Mouse (Mus musculus) macrophage (primary cell): ENCODE data around the gene P4ha2. TPM values are rescaled to one million over a fixed set of nuclear protein-coding genes. Genes with fewer than 3 reads are reported as not detected.

Experiments used
- H3K27ac ChIP-seq: fragments of 350-480 bp; formaldehyde crosslinking; 2 replicates; pipeline ENCODE4 v1.9.0; 2021
- H3K36me3 ChIP-seq: fragments of 350-480 bp; formaldehyde crosslinking; 2 replicates; pipeline ENCODE4 v1.9.0; 2021; ENCODE audit errors: inconsistent target
- H3K4me3 ChIP-seq: fragments of 350-480 bp; formaldehyde crosslinking; 2 replicates; pipeline ENCODE4 v1.9.0; 2021; ENCODE audit errors: inconsistent target
- H3K79me2 ChIP-seq: fragments of 350-480 bp; formaldehyde crosslinking; 2 replicates; pipeline ENCODE4 v1.9.0; 2021; ENCODE audit errors: inconsistent target
- WGBS: methylation state at CpG from one replicate; pipeline ENCODE4 v1.1.7; 2026; ENCODE audit warnings: inconsistent platforms; ENCODE audit not compliant: missing documents; 5-methylcytosine and 5-hydroxymethylcytosine counted together
- polyA plus RNA-seq: library from polyadenylated mRNA; stranded (reverse); fragments of 250-400 nt; gene quantifications from 3 replicates; pipeline ENCODE4 v1.2.4, GENCODE M21; 2018; ENCODE audit warnings: inconsistent platforms

P4ha2 gene
- polyA plus RNA-seq, 1 experiment from 2014 or later: 15.6 TPM

GRCm38 (mm10) chr11:54082725-54083124 lies 17.2 kb upstream of the P4ha2 start:
- H3K79me2 ChIP-seq: no peaks in the 10 kb centered on the region

DNA sequence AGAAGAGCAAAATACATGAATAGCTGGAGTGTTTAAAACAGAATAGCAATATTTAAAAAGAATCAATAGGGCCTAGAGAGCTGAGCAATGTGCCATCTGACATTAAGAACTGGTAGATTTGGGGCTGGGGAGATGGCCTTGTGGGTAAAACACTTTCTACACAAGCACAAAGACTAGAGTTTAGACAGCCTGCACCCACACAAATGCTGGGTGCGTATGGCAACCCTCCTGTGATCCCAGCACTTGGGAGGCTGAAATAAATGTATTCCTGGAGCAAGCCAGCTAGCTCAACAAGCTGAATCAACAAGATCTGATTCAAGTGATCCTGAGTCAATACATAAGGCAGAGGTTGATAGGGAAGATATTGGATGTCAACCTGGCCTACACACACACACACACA lies 14.9 kb upstream of the P4ha2 start:
- Histone ChIP-seq H3K36me3 (no peaks in the 10 kb centered on the region), H3K4me3 (no peak overlapping the region), H3K27ac (no peak overlapping the region), H3K79me2 (no peaks in the 10 kb centered on the region)
- WGBS: 100% methylated on average over 1 of the region's 1 CpGs

More at GRCm38 (mm10) chr11:54082725-54083124, 17.2 kb upstream of the P4ha2 start:
- Histone ChIP-seq H3K27ac (no peak overlapping the region), H3K4me3 (no peak overlapping the region), H3K36me3 (no peaks in the 10 kb centered on the region)
- 93% methylated on average over 5 of the region's 5 CpGs for WGBS

DNA sequence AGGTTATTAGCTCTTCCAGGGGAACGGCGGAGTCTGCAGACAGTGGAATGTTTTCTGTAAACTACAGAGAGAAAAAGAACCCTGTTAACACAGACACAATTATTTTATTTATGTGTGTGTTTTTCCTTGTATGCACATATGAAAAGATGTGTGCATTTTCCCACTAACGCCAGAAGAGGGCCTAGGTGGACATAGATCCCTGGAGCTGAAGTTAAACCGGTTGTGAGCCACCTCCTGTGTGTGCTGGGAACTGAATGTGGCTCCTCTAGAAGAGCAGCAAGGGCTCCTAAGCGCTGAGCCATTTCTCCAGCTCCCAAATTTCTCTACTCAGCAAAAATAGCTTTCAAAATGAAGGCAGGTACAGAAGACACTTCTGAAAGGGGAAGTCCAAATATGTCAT lies 14.1 kb upstream of the P4ha2 start:
- no peak overlapping the region for H3K4me3 ChIP-seq
- no peaks in the 10 kb centered on the region for H3K36me3 ChIP-seq
- H3K79me2 ChIP-seq: no peaks in the 10 kb centered on the region
- peak overlapping the region; percentile 29 for H3K27ac ChIP-seq
- 82% methylated on average over 5 of the region's 5 CpGs for whole genome bisulfite sequencing

GRCm38 (mm10) chr11:54088253-54088946 lies 11.5 kb upstream of the P4ha2 start:
- Histone ChIP-seq H3K36me3 (no peaks in the 10 kb centered on the region), H3K27ac (peak overlapping the region; percentile 98), H3K4me3 (peak overlapping the region; percentile 14; the same call in 1 of the 2 replicates), H3K79me2 (no peaks in the 10 kb centered on the region)
- 21% methylated on average over 7 of the region's 7 CpGs for WGBS

DNA sequence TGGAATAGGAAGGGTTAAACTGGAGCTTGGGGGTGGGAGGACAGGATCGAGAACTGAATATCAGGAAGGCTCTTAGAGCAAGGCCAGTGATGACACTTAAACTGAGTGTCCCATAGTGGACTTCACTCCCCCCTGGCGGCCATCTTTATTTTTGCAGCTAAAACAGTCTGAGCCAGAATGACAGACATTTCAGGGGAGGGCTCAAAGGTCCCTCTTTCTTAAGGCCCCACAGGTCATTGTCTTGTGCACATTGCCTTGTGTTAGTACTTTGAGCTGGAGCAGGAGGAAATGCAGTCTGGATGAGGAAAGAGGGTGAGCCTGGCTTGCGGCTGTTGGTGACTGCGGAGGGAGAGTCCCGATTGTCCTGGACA lies 11.0 kb upstream of the P4ha2 start:
- H3K27ac ChIP-seq: peak overlapping the region; percentile 98
- WGBS: 57% methylated on average over 5 of the region's 5 CpGs
- H3K36me3 ChIP-seq: no peaks in the 10 kb centered on the region
- H3K79me2 ChIP-seq: no peaks in the 10 kb centered on the region
- H3K4me3 ChIP-seq: peak overlapping the region; percentile 14; the same call in 1 of the 2 replicates

- Histone ChIP-seq H3K79me2 (no peaks in the 10 kb centered on the region), H3K4me3 (no peak overlapping the region), H3K27ac (peak overlapping the region; percentile 98), H3K36me3 (no peaks in the 10 kb centered on the region)
- 95% methylated on average over 1 of the region's 1 CpGs for WGBS
These were observed 9.6 kb upstream of the P4ha2 start for GRCm38 (mm10) chr11:54090091-54090879.

- WGBS: 4% methylated on average over 8 of the region's 8 CpGs
- Histone ChIP-seq H3K4me3 (no peak overlapping the region), H3K27ac (peak overlapping the region; percentile 98), H3K79me2 (no peaks in the 10 kb centered on the region), H3K36me3 (no peaks in the 10 kb centered on the region)
These were observed 8.2 kb upstream of the P4ha2 start for GRCm38 (mm10) chr11:54091726-54092125.

DNA sequence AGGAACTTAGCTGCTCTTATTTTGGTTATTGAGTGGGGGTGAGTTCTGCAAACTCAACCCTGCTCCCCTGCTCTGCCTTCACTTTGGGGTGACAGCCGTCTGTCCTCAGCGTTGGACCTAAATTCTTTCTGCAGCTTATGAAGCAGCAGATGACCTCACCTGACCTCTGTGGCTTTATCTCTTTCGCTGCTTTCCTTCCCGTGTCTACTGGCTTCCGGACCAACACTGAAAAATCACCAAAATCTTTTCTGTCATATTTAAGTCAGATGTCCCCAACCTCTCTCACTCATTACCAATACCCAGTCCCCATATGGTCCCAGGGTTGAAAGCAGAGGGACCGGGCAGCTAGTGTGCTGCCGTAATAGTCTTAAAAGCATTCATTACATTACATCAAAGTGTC lies 7.7 kb upstream of the P4ha2 start:
- WGBS: 22% methylated on average over 7 of the region's 7 CpGs
- no peak overlapping the region for H3K4me3 ChIP-seq
- H3K27ac ChIP-seq: peak overlapping the region; percentile 98

DNA sequence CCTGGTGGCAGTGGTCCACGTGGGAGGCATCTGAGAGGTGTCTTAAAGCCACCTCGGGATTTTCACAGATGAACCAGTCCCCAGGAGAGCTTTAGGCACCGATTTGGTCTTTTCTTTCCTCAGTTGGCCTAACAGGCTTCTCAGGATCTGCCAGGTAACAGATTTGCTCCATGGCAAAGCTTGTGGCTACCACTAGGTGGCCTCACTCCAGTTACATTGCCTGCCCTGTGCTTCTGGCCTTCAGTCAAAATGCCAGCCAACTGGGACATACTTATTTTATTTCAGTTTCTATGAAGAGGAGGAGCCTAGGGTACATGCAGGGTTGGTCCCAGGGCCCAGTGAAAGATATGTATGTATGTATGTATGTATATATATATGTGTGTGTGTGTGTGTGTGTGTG lies 6.9 kb upstream of the P4ha2 start:
- 36% methylated on average over 3 of the region's 3 CpGs for WGBS

More for the DNA sequence above, 7.7 kb upstream of the P4ha2 start:
- H3K79me2 ChIP-seq: no peaks in the 10 kb centered on the region
- H3K36me3 ChIP-seq: no peaks in the 10 kb centered on the region

GRCm38 (mm10) chr11:54100692-54101591 lies 1.0 kb downstream of the P4ha2 start:
- WGBS: 3% methylated on average over 81 of the region's 83 CpGs
- Histone ChIP-seq H3K36me3 (no peaks in the 10 kb centered on the region), H3K4me3 (peak overlapping the region; percentile 22), H3K27ac (no peak overlapping the region), H3K79me2 (no peaks in the 10 kb centered on the region)

More for the DNA sequence above, 6.9 kb upstream of the P4ha2 start:
- peak overlapping the region; percentile 98 for H3K27ac ChIP-seq
- H3K36me3 ChIP-seq: no peaks in the 10 kb centered on the region
- H3K79me2 ChIP-seq: no peaks in the 10 kb centered on the region
- H3K4me3 ChIP-seq: no peak overlapping the region

DNA sequence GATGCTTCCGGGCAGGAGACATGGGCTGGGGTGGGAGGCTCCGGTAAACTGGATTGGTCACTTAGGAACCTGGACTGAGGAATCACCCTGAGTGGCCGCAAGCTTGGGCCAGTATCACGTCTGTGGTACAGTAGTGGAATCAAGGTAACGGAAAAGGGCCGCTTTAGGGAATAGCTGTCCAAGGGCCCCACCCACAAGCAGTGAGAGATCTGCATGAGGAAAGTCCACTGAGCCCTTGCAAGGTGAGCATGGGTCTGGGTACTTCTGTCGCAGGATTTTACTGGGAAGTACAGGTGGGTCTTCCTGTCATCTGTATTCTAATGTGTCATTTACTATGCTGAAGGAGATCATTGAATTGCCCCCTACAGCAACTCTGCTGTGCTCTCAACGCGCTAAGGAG lies 1.8 kb downstream of the P4ha2 start:
- 91% methylated on average over 9 of the region's 9 CpGs for WGBS
- H3K79me2 ChIP-seq: no peaks in the 10 kb centered on the region
- H3K27ac ChIP-seq: no peak overlapping the region
- peak overlapping the region; percentile 22 for H3K4me3 ChIP-seq
- no peaks in the 10 kb centered on the region for H3K36me3 ChIP-seq

GRCm38 (mm10) chr11:54102706-54103449 lies 3.0 kb downstream of the P4ha2 start:
- WGBS: 96% methylated on average over 10 of the region's 10 CpGs

DNA sequence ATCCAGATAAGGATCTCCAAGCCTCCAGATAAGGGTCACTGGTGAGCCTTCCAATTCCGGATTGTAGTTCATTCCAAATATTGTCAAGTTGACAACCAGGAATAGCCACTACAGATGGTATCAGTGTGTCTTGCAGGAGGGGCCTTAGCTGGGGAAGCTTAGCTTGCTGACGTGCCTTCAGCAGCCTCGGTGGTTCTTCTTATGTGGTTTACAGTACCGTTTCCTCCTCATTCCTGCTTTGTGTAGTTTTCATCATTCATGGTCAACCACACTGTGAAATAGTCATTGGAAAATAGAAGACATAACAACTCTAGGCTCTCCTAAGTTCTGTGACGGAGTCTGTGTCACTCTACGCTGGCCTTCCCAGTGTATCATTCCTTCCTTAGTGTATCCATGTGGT lies 5.1 kb downstream of the P4ha2 start:
- H3K79me2 ChIP-seq: no peaks in the 10 kb centered on the region
- H3K4me3 ChIP-seq: no peak overlapping the region
- H3K36me3 ChIP-seq: no peaks in the 10 kb centered on the region
- no peak overlapping the region for H3K27ac ChIP-seq
- WGBS: 58% methylated on average over 5 of the region's 6 CpGs

More at GRCm38 (mm10) chr11:54102706-54103449, 3.0 kb downstream of the P4ha2 start:
- H3K36me3 ChIP-seq: no peaks in the 10 kb centered on the region
- H3K79me2 ChIP-seq: no peaks in the 10 kb centered on the region
- no peak overlapping the region for H3K27ac ChIP-seq
- H3K4me3 ChIP-seq: no peak overlapping the region

DNA sequence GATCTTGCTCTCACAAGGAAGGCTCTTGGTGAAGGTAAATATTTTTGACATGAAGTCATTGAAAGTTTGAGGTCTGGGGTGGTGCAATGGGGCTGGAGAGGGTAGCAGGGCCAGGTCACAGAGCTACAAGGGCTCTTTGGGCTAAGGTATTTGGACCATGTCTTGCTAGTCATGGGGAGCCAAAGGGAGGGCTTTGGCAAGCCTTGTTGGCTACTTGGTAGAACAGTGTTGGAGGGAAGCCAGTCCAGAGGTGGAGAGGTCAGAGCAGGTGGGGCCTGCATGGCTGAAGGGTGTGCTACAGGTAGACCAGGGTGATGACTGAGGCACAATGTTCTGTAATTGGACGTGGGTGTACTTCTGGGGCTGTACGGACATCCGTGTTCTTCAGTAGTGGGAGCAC lies 6.8 kb downstream of the P4ha2 start:
- Histone ChIP-seq H3K79me2 (no peaks in the 10 kb centered on the region), H3K36me3 (no peaks in the 10 kb centered on the region), H3K4me3 (no peak overlapping the region), H3K27ac (no peak overlapping the region)
- WGBS: 92% methylated on average over 3 of the region's 3 CpGs
